Mouse (Mus musculus) liver, embryonic 11.5 days (tissue): ENCODE measurements around the gene Pdpk1. TPM values are rescaled to one million over a fixed set of nuclear protein-coding genes. Genes with fewer than 3 reads are reported as not detected.
A peak's percentile ranks its signal among the peaks of the same experiment; 100 is the strongest.

Experiments
- ATAC-seq: fragments of 200-750 bp; cut with Nextera tagmentation; replicated peaks from 2 replicates; pipeline ENCODE4 v1.8.0; 2017; ENCODE audit warnings: moderate number of reproducible peaks, mild to moderate bottlenecking, moderate TSS enrichment, moderate library complexity; ENCODE audit not compliant: low FRiP score
- DNase-seq: peaks from one replicate; pipeline ENCODE4 v3.0.0-alpha.2; 2017; ENCODE audit warnings: low spot score
- H3K27ac ChIP-seq: fragments of 300-500 bp; sonication (generic); 2 replicates; pipeline ENCODE4 v1.5.1; 2014; ENCODE audit warnings: mild to moderate bottlenecking, low read depth, low read length, control low read depth
- H3K27me3 ChIP-seq: fragments of 300-500 bp; sonication (generic); replicated peaks from 2 replicates; pipeline ENCODE4 v1.6.1; 2014; ENCODE audit warnings: low read length, mixed read lengths; ENCODE audit not compliant: control insufficient read depth, insufficient read depth
- H3K36me3 ChIP-seq: fragments of 300-500 bp; sonication (generic); 2 replicates; pipeline ENCODE4 v1.6.1; 2014; ENCODE audit warnings: mild to moderate bottlenecking, low read length, moderate library complexity, mixed read lengths; ENCODE audit not compliant: control insufficient read depth, insufficient read depth
- H3K4me1 ChIP-seq: fragments of 300-500 bp; sonication (generic); replicated peaks from 2 replicates; pipeline ENCODE4 v1.6.1; 2014; ENCODE audit warnings: low read length, mixed read lengths; ENCODE audit not compliant: control insufficient read depth, insufficient read depth
- H3K4me2 ChIP-seq: fragments of 300-500 bp; sonication (generic); 2 replicates; pipeline ENCODE4 v1.6.1; 2014; ENCODE audit warnings: mild to moderate bottlenecking, control low read depth, moderate library complexity
- H3K4me3 ChIP-seq: fragments of 300-500 bp; sonication (generic); 2 replicates; pipeline ENCODE4 v1.5.1; 2014; ENCODE audit warnings: low read depth, low read length, control low read depth
- H3K9ac ChIP-seq: fragments of 300-500 bp; sonication (generic); 2 replicates; pipeline ENCODE4 v1.6.1; 2014; ENCODE audit warnings: low read depth, low read length, control low read depth
- H3K9me3 ChIP-seq: fragments of 300-500 bp; sonication (generic); 2 replicates; pipeline ENCODE4 v1.6.1; 2016; ENCODE audit warnings: low read length, inconsistent platforms, mixed read lengths; ENCODE audit not compliant: control insufficient read depth
- whole genome bisulfite sequencing: fragments of 180-500 bp; shearing (Covaris S2); extraction: QIAGEN DNeasy Blood & Tissue Kit; methylation state at CpG from one replicate; pipeline ENCODE4 v1.1.7; 2014; 5-methylcytosine and 5-hydroxymethylcytosine counted together
- polyA plus RNA-seq: library from polyadenylated mRNA; unstranded; fragments of >200 nt; fragmentation: Nextera tagmentation; extraction: Ambion mirVana; gene quantifications from 2 replicates; pipeline ENCODE4 v1.2.1, GENCODE M21; 2014

Pdpk1 gene
- polyA plus RNA-seq, 1 experiment from 2014 or later = 31.8 TPM

DNA sequence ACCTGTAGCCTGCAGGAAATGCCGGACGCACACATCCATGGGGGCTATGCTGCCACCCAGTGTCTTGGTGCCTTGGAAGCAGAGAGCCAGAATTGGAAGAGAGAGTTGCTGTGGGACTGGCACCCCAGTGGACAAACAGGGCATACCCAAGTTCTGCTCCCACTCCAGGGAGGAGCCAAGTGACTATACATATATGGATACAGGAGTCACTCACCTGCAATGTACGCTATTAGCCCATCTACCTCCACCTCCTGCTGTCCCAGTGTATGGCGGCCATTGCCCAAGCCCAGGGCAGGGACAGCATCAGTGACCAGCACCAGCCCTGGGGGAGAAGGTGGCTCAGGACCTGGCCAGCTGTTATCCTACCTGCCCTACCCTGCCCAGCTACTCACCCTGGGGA is 6.8 kb upstream of the Pdpk1 start:
- WGBS = 84% methylated on average over 4 of the region's 4 CpGs
- Histone ChIP-seq H3K9ac (no peak overlapping the region), H3K4me3 (no peak overlapping the region), H3K27me3 (no peaks in the 10 kb centered on the region), H3K9me3 (no peaks in the 10 kb centered on the region), H3K4me2 (no peak overlapping the region), H3K27ac (no peak overlapping the region), H3K4me1 (peaks cover 5% of the 10 kb centered on the region), H3K36me3 (peaks cover 5% of the 10 kb centered on the region; the same call in 1 of the 2 replicates)
- ATAC-seq = no peak
- DNase-seq = no peak

DNA sequence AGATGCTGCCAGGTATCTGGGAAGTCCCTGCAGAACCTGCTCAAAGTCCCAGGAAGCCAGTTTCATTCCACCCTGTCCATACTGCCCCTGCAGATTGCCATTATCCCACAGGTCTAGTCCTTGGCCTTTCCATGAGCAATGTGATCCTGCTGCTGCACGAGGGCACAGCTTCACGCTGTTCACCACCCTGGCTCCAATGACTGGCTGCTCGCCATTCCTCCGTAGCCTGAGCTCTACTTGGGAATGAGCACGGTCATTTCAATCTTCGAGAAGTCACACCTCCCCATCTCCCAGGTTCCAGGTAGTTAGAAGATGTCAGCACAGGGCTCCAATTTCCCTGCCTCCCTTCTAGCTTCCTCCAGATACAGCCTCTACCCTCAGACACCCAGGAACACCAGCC is 6.4 kb upstream of the Pdpk1 start:
- Histone ChIP-seq H3K9ac (no peak overlapping the region), H3K4me1 (peaks cover 7% of the 10 kb centered on the region), H3K27ac (no peak overlapping the region), H3K4me2 (no peak overlapping the region), H3K4me3 (no peak overlapping the region), H3K36me3 (peaks cover 5% of the 10 kb centered on the region; the same call in 1 of the 2 replicates), H3K27me3 (no peaks in the 10 kb centered on the region), H3K9me3 (no peaks in the 10 kb centered on the region)
- no peak for DNase-seq
- ATAC-seq = no peak
- 92% methylated on average over 6 of the region's 6 CpGs for WGBS

DNA sequence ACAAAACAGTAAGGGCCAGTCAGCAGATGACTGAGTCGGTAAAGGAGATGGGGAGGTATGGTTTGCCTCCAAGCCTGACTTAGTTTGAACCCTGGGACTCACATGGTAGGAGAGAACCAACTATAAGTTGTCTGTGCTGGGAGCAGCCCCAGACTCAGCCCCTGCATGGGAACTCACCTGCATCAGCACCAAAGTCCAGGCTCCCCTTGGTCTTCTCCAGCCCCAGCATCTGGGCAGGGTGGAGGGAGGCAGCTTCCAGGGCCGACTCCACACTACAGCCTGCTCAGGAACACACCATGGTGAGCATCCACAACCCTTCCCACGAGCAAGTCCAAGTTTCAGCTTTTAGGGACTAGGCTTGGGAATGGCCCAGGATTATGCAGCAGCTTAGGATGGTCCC is 5.7 kb upstream of the Pdpk1 start:
- no peak overlapping the region for H3K4me2 ChIP-seq
- no peaks in the 10 kb centered on the region for H3K27me3 ChIP-seq
- peaks cover 14% of the 10 kb centered on the region for H3K4me1 ChIP-seq
- H3K36me3 ChIP-seq = peaks cover 5% of the 10 kb centered on the region; the same call in 1 of the 2 replicates
- H3K27ac ChIP-seq = no peak overlapping the region
- WGBS = 87% methylated on average over 3 of the region's 3 CpGs
- DNase-seq (no peak), ATAC-seq (no peak)
- no peak overlapping the region for H3K4me3 ChIP-seq
- H3K9me3 ChIP-seq = no peaks in the 10 kb centered on the region
- H3K9ac ChIP-seq = no peak overlapping the region

DNA sequence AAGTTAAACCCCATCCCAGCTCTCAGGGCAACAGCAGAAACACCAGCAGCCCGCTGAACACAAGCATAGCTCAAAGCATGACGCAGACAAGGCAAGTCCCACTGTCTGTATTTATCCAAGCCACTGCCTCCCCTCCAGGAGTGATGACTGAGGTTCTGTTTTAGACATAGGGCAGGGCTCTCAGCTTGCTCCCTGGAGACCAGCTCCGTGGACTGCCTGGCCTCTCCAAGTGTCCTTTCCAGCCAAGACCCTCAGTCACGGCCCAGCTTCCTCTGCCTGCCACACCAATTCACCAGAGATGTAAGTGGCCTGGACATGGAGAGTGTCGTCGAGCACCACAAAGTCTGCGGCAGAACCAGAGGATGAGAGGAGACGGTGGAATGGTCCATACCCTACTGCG is 5.0 kb upstream of the Pdpk1 start:
- H3K36me3 ChIP-seq = peaks cover 5% of the 10 kb centered on the region; the same call in 1 of the 2 replicates
- no peaks in the 10 kb centered on the region for H3K27me3 ChIP-seq
- no peak overlapping the region for H3K9ac ChIP-seq
- H3K27ac ChIP-seq = no peak overlapping the region
- 89% methylated on average over 9 of the region's 9 CpGs for WGBS
- H3K4me3 ChIP-seq = no peak overlapping the region
- H3K9me3 ChIP-seq = no peaks in the 10 kb centered on the region
- DNase-seq = no peak
- no peak for ATAC-seq
- H3K4me1 ChIP-seq = peaks cover 15% of the 10 kb centered on the region
- H3K4me2 ChIP-seq = no peak overlapping the region

DNA sequence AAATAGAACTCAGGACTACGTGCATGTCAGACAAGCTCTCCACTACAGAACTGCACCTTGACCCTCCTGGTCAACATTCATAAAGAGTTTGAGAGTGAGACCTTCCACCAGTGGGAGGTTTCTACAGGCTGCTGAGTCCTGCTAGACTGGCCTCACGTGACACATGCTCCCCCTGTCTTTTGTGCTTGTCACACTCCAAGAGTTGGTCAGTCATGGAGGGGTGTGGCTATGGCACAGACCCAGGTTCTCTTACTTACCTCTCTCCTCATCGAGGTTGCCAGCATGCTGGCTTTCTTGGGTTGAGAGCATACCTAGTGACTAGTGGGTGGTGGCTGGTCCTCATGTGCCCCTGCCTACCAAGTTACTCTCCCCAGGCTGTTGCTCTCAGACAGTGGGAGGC is 3.7 kb upstream of the Pdpk1 start:
- H3K27ac ChIP-seq = no peak overlapping the region
- H3K9me3 ChIP-seq = no peaks in the 10 kb centered on the region
- H3K36me3 ChIP-seq = peaks cover 5% of the 10 kb centered on the region; the same call in 1 of the 2 replicates
- no peak for DNase-seq
- H3K27me3 ChIP-seq = no peaks in the 10 kb centered on the region
- H3K9ac ChIP-seq = no peak overlapping the region
- H3K4me2 ChIP-seq = no peak overlapping the region
- H3K4me1 ChIP-seq = peaks cover 15% of the 10 kb centered on the region
- 74% methylated on average over 3 of the region's 3 CpGs for WGBS
- ATAC-seq = no peak
- H3K4me3 ChIP-seq = no peak overlapping the region

DNA sequence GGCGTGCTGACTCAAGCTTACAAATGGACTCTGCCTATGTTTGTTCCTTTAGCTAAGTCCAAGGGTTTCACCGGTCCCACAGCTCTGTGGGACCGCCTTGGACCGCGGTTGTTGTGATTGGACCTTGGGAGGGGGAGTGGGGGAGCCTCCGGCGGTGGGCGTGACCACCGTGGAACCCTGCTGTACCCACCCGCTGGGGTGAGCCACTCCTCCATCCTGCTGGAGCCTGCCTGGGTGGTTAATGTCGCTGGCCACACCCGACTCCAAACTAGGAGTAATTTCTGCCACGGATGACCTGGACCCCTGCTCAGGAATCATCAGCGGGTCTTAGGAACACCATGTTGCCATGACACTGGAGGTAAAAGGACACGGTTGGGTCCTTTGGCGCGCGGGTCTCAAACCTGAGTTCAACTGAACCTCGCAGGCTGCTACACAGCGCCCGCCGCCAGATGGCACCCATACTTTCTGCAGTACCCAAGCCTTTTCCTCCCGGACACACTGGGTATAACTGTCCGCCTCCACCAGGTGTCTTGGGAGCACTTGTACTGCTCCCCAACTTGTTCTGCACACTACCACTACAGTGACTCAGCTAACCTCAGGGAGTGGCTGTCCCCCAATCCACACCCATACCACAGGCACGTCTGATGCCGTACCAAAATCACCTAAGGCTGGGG is 1.3 kb upstream of the Pdpk1 start:
- ATAC-seq (peak; percentile 96), DNase-seq (peak; percentile 82)
- Histone ChIP-seq H3K9me3 (no peaks in the 10 kb centered on the region), H3K36me3 (peaks cover 3% of the 10 kb centered on the region; the same call in 1 of the 2 replicates), H3K4me2 (peak overlapping the region; percentile 87), H3K27ac (no peak overlapping the region; the same call in 1 of the 2 replicates), H3K9ac (peak overlapping the region; percentile 52), H3K4me3 (peak overlapping the region; percentile 52), H3K4me1 (peaks cover 15% of the 10 kb centered on the region), H3K27me3 (no peaks in the 10 kb centered on the region)
- 2% methylated on average over 26 of the region's 26 CpGs for WGBS

DNA sequence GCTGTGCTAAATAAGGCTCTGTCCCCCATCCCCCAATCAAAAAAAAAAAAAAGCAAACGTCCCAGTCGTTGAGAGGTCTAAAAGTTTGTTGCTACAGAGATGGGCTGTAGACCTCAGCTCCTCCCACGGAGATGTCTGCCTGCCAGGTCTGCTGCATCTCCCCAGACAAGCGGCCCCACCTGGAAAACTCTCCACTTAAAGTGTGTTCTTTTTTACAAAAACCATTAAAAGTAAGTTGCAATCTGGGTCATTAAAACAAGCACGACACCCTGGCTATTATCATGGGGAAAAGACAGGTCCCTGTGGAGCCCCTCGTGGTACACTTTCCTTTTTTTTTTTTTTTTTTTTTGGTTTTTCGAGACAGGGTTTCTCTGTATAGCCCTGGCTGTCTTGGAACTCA is 658 bp upstream of the Pdpk1 start:
- no peak overlapping the region for H3K27ac ChIP-seq
- H3K9ac ChIP-seq = no peak overlapping the region
- peak overlapping the region; percentile 52; the same call in 1 of the 2 replicates for H3K4me3 ChIP-seq
- H3K4me2 ChIP-seq = peak overlapping the region; percentile 87
- H3K9me3 ChIP-seq = no peaks in the 10 kb centered on the region
- 23% methylated on average over 7 of the region's 7 CpGs for WGBS
- DNase-seq = no peak
- H3K27me3 ChIP-seq = no peaks in the 10 kb centered on the region
- H3K36me3 ChIP-seq = peaks cover under 1% of the 10 kb centered on the region; the same call in 1 of the 2 replicates
- ATAC-seq = no peak
- peaks cover 15% of the 10 kb centered on the region for H3K4me1 ChIP-seq

DNA sequence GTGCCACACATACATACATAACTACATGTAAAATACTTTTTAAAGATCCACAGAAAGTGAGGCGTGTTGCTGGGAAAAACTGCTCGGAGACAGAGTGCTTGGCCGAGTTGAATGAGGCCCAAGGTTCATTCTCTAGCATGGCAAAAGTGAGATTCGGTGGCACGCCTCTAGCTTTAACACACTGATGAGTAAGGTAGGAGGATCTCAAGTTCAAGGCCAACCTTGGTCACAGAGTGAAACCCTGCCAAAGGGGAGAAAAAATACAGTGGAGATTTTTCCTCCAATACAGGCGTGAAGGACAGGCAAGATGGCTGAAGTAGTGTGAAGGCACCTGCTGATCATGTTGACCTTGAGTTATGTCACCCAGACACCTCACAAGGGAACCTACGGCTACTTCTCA is 1.3 kb downstream of the Pdpk1 start:
- no peaks in the 10 kb centered on the region for H3K9me3 ChIP-seq
- no peaks in the 10 kb centered on the region for H3K27me3 ChIP-seq
- H3K36me3 ChIP-seq = no peaks in the 10 kb centered on the region
- no peak overlapping the region for H3K4me2 ChIP-seq
- H3K9ac ChIP-seq = no peak overlapping the region
- WGBS = 81% methylated on average over 7 of the region's 7 CpGs
- peaks cover 15% of the 10 kb centered on the region for H3K4me1 ChIP-seq
- no peak overlapping the region for H3K4me3 ChIP-seq
- no peak for ATAC-seq
- DNase-seq = no peak
- no peak overlapping the region for H3K27ac ChIP-seq

DNA sequence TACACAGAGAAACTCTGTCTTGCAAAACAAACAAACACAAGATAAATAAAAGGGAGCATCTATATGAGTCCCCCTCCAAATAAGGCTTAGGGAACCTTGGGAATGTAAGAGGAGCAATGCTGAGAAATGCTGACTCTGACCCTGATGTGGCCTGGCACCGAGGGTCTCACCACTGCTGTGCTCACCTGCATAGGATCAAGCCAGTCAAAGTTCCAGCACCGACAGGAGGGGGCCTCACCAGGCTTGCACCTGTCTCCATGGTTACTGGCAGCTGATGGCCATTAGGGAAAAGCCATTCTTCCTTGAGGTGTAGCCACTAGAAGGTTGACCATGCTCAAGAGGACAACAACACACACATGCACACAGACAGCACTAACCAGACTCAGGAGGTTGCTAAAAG is 7.8 kb downstream of the Pdpk1 start:
- H3K36me3 ChIP-seq = no peaks in the 10 kb centered on the region
- no peaks in the 10 kb centered on the region for H3K9me3 ChIP-seq
- ATAC-seq (no peak), DNase-seq (no peak)
- no peaks in the 10 kb centered on the region for H3K27me3 ChIP-seq
- no peak overlapping the region for H3K4me2 ChIP-seq
- H3K4me1 ChIP-seq = peaks cover 17% of the 10 kb centered on the region
- H3K4me3 ChIP-seq = no peak overlapping the region
- H3K9ac ChIP-seq = no peak overlapping the region
- WGBS = 45% methylated on average over 2 of the region's 2 CpGs
- H3K27ac ChIP-seq = no peak overlapping the region
